Mouse (Mus musculus) embryonic facial prominence, embryonic 12.5 days (tissue): ENCODE data around the gene Zdhhc1. TPM values are rescaled to one million over a fixed set of nuclear protein-coding genes. Genes with fewer than 3 reads are reported as not detected.

Experiments
- ATAC-seq: fragments of 200-750 bp; cut with Nextera tagmentation; 2 replicates; pipeline ENCODE4 v1.8.0; 2017; ENCODE audit not compliant: insufficient number of reproducible peaks, insufficient read depth, low FRiP score, low TSS enrichment
- H3K27ac ChIP-seq: fragments of 300-500 bp; sonication (generic); 2 replicates; pipeline ENCODE4 v1.5.1; 2016; ENCODE audit warnings: mild to moderate bottlenecking
- H3K27me3 ChIP-seq: fragments of 300-500 bp; sonication (generic); 2 replicates; pipeline ENCODE4 v1.6.1; 2016; ENCODE audit warnings: mild to moderate bottlenecking, moderate library complexity
- H3K36me3 ChIP-seq: fragments of 300-500 bp; sonication (generic); 2 replicates; pipeline ENCODE4 v1.6.1; 2016; ENCODE audit warnings: mild to moderate bottlenecking
- H3K4me1 ChIP-seq: fragments of 300-500 bp; sonication (generic); 2 replicates; pipeline ENCODE4 v1.6.1; 2016
- H3K4me2 ChIP-seq: fragments of 300-500 bp; sonication (generic); replicated peaks from 2 replicates; pipeline ENCODE4 v1.6.1; 2016; ENCODE audit warnings: mild to moderate bottlenecking, moderate library complexity
- H3K4me3 ChIP-seq: fragments of 300-500 bp; sonication (generic); 2 replicates; pipeline ENCODE4 v1.5.1; 2016; ENCODE audit warnings: mild to moderate bottlenecking
- H3K9ac ChIP-seq: fragments of 300-500 bp; sonication (generic); 2 replicates; pipeline ENCODE4 v1.6.1; 2016; ENCODE audit warnings: mild to moderate bottlenecking, moderate library complexity
- H3K9me3 ChIP-seq: fragments of 300-500 bp; sonication (generic); 2 replicates; pipeline ENCODE4 v1.6.1; 2016; ENCODE audit warnings: mild to moderate bottlenecking, moderate library complexity
- WGBS: fragments of 180-500 bp; shearing (Covaris S2); methylation state at CpG from one replicate; pipeline ENCODE4 v1.1.7; 2016; 5-methylcytosine and 5-hydroxymethylcytosine counted together
- polyA plus RNA-seq: library from polyadenylated mRNA; unstranded; fragments of >200 nt; fragmentation: Nextera tagmentation; extraction: Ambion mirVana; gene quantifications from 2 replicates; pipeline ENCODE4 v1.2.1, GENCODE M21; 2016

Zdhhc1 gene
- polyA plus RNA-seq, 1 experiment from 2014 or later: 41.8 TPM

- Histone ChIP-seq H3K9ac (no peak overlapping the region), H3K36me3 (peaks cover 9% of the 10 kb centered on the region), H3K4me1 (peaks cover 27% of the 10 kb centered on the region), H3K27ac (no peak overlapping the region), H3K9me3 (no peaks in the 10 kb centered on the region), H3K4me2 (no peak overlapping the region), H3K4me3 (no peak overlapping the region), H3K27me3 (peaks cover 51% of the 10 kb centered on the region)
- no peak for ATAC-seq
- 92% methylated on average over 8 of the region's 8 CpGs for WGBS
These were observed 21.0 kb downstream of the Zdhhc1 start for GRCm38 (mm10) chr8:105475742-105476141.

- no peak overlapping the region for H3K27ac ChIP-seq
- peaks cover 28% of the 10 kb centered on the region for H3K4me1 ChIP-seq
- H3K36me3 ChIP-seq: peaks cover 9% of the 10 kb centered on the region
- no peak overlapping the region for H3K4me2 ChIP-seq
- no peaks in the 10 kb centered on the region for H3K9me3 ChIP-seq
- WGBS: 40% methylated on average over 4 of the region's 4 CpGs
- no peak for ATAC-seq
- no peak overlapping the region for H3K4me3 ChIP-seq
- no peak overlapping the region for H3K9ac ChIP-seq
- peaks cover 51% of the 10 kb centered on the region for H3K27me3 ChIP-seq
These were observed 21.4 kb downstream of the Zdhhc1 start for GRCm38 (mm10) chr8:105475254-105475653.

GRCm38 (mm10) chr8:105474680-105475079 lies 22.0 kb downstream of the Zdhhc1 start:
- Histone ChIP-seq H3K9me3 (no peaks in the 10 kb centered on the region), H3K4me3 (no peak overlapping the region), H3K4me2 (no peak overlapping the region), H3K27ac (no peak overlapping the region), H3K27me3 (peaks cover 51% of the 10 kb centered on the region), H3K4me1 (peaks cover 31% of the 10 kb centered on the region), H3K36me3 (peaks cover 9% of the 10 kb centered on the region), H3K9ac (no peak overlapping the region)
- ATAC-seq: no peak
- WGBS: 31% methylated on average over 5 of the region's 5 CpGs

- Histone ChIP-seq H3K4me3 (no peak overlapping the region), H3K4me2 (no peak overlapping the region), H3K9ac (no peak overlapping the region), H3K36me3 (peaks cover 9% of the 10 kb centered on the region), H3K9me3 (no peaks in the 10 kb centered on the region), H3K27ac (0 out of 2 replicates have a peak overlapping the region, but pooled peaks have one; percentile 30), H3K27me3 (peaks cover 51% of the 10 kb centered on the region), H3K4me1 (peaks cover 34% of the 10 kb centered on the region)
- WGBS: 25% methylated on average over 17 of the region's 17 CpGs
- no peak for ATAC-seq
These were observed 22.7 kb downstream of the Zdhhc1 start for GRCm38 (mm10) chr8:105473816-105474606.

GRCm38 (mm10) chr8:105472983-105473382 lies 23.7 kb downstream of the Zdhhc1 start:
- no peak for ATAC-seq
- Histone ChIP-seq H3K9me3 (no peaks in the 10 kb centered on the region), H3K4me3 (no peak overlapping the region), H3K27ac (no peak overlapping the region), H3K9ac (no peak overlapping the region), H3K4me1 (peaks cover 34% of the 10 kb centered on the region), H3K4me2 (no peak overlapping the region), H3K27me3 (peaks cover 51% of the 10 kb centered on the region), H3K36me3 (peaks cover 9% of the 10 kb centered on the region)
- 45% methylated on average over 9 of the region's 9 CpGs for WGBS

GRCm38 (mm10) chr8:105472414-105472932 lies 24.2 kb downstream of the Zdhhc1 start:
- Histone ChIP-seq H3K9me3 (no peaks in the 10 kb centered on the region), H3K27ac (no peak overlapping the region), H3K36me3 (peaks cover 9% of the 10 kb centered on the region), H3K27me3 (peaks cover 51% of the 10 kb centered on the region), H3K4me1 (peaks cover 34% of the 10 kb centered on the region), H3K9ac (no peak overlapping the region), H3K4me3 (no peak overlapping the region), H3K4me2 (no peak overlapping the region)
- 15% methylated on average over 23 of the region's 23 CpGs for WGBS
- no peak for ATAC-seq

GRCm38 (mm10) chr8:105471314-105472015 lies 25.2 kb downstream of the Zdhhc1 start, which contains the start of gene Tppp3:
TSS of gene Tppp3 (minus strand) at chr8:105471526.
- H3K4me1 ChIP-seq: peaks cover 34% of the 10 kb centered on the region
- H3K4me3 ChIP-seq: peak within 1 kb of the TSS; percentile 36
- peak; percentile 88 for ATAC-seq
- H3K9me3 ChIP-seq: no peaks in the 10 kb centered on the region
- no peak within 1 kb of the TSS for H3K27ac ChIP-seq
- H3K4me2 ChIP-seq: peak within 1 kb of the TSS; percentile 53
- peaks cover 9% of the 10 kb centered on the region for H3K36me3 ChIP-seq
- 5% methylated on average over 25 of the region's 25 CpGs for WGBS
- peaks cover 47% of the 10 kb centered on the region for H3K27me3 ChIP-seq
- peak within 1 kb of the TSS; percentile 45 for H3K9ac ChIP-seq

GRCm38 (mm10) chr8:105470681-105471313 lies 25.9 kb downstream of the Zdhhc1 start:
- Histone ChIP-seq H3K27me3 (peaks cover 41% of the 10 kb centered on the region), H3K36me3 (peaks cover 4% of the 10 kb centered on the region), H3K4me2 (peak overlapping the region; percentile 53), H3K9me3 (no peaks in the 10 kb centered on the region), H3K4me1 (peaks cover 34% of the 10 kb centered on the region), H3K4me3 (peak overlapping the region; percentile 36), H3K27ac (no peak overlapping the region), H3K9ac (peak overlapping the region; percentile 45)
- WGBS: 19% methylated on average over 11 of the region's 11 CpGs
- ATAC-seq: peak; percentile 72

GRCm38 (mm10) chr8:105470262-105470661 lies 26.4 kb downstream of the Zdhhc1 start:
- no peak overlapping the region for H3K27ac ChIP-seq
- no peak for ATAC-seq
- H3K9me3 ChIP-seq: no peaks in the 10 kb centered on the region
- peak overlapping the region; percentile 36; the same call in 1 of the 2 replicates for H3K4me3 ChIP-seq
- H3K36me3 ChIP-seq: no peaks in the 10 kb centered on the region; the same call in 1 of the 2 replicates
- H3K9ac ChIP-seq: no peak overlapping the region
- H3K4me1 ChIP-seq: peaks cover 34% of the 10 kb centered on the region
- WGBS: 80% methylated on average over 5 of the region's 5 CpGs
- peak overlapping the region; percentile 53; the same call in 1 of the 2 replicates for H3K4me2 ChIP-seq
- peaks cover 35% of the 10 kb centered on the region for H3K27me3 ChIP-seq

GRCm38 (mm10) chr8:105469816-105470215 lies 26.9 kb downstream of the Zdhhc1 start:
- H3K27me3 ChIP-seq: peaks cover 32% of the 10 kb centered on the region

GRCm38 (mm10) chr8:105469041-105469695 lies 27.5 kb downstream of the Zdhhc1 start:
- no peak overlapping the region for H3K9ac ChIP-seq
- 50% methylated on average over 6 of the region's 6 CpGs for WGBS
- no peak for ATAC-seq
- H3K27me3 ChIP-seq: peaks cover 29% of the 10 kb centered on the region
- no peak overlapping the region for H3K4me2 ChIP-seq
- peaks cover 25% of the 10 kb centered on the region for H3K4me1 ChIP-seq
- no peak overlapping the region for H3K4me3 ChIP-seq
- H3K36me3 ChIP-seq: no peaks in the 10 kb centered on the region; the same call in 1 of the 2 replicates
- no peak overlapping the region for H3K27ac ChIP-seq
- no peaks in the 10 kb centered on the region for H3K9me3 ChIP-seq

More at GRCm38 (mm10) chr8:105469816-105470215, 26.9 kb downstream of the Zdhhc1 start:
- Histone ChIP-seq H3K27ac (no peak overlapping the region), H3K4me2 (no peak overlapping the region), H3K4me3 (no peak overlapping the region), H3K36me3 (no peaks in the 10 kb centered on the region; the same call in 1 of the 2 replicates), H3K4me1 (peaks cover 31% of the 10 kb centered on the region), H3K9me3 (no peaks in the 10 kb centered on the region), H3K9ac (no peak overlapping the region)
- WGBS: 91% methylated on average over 5 of the region's 5 CpGs
- ATAC-seq: no peak
